Mouse (Mus musculus): ENCODE results near the gene Cope. TPM values are rescaled to one million over a fixed set of nuclear protein-coding genes. Genes with fewer than 3 reads are reported as not detected.

Gene Cope
- polyA plus RNA-seq, 2 experiments: 371 to 379 TPM

DNA sequence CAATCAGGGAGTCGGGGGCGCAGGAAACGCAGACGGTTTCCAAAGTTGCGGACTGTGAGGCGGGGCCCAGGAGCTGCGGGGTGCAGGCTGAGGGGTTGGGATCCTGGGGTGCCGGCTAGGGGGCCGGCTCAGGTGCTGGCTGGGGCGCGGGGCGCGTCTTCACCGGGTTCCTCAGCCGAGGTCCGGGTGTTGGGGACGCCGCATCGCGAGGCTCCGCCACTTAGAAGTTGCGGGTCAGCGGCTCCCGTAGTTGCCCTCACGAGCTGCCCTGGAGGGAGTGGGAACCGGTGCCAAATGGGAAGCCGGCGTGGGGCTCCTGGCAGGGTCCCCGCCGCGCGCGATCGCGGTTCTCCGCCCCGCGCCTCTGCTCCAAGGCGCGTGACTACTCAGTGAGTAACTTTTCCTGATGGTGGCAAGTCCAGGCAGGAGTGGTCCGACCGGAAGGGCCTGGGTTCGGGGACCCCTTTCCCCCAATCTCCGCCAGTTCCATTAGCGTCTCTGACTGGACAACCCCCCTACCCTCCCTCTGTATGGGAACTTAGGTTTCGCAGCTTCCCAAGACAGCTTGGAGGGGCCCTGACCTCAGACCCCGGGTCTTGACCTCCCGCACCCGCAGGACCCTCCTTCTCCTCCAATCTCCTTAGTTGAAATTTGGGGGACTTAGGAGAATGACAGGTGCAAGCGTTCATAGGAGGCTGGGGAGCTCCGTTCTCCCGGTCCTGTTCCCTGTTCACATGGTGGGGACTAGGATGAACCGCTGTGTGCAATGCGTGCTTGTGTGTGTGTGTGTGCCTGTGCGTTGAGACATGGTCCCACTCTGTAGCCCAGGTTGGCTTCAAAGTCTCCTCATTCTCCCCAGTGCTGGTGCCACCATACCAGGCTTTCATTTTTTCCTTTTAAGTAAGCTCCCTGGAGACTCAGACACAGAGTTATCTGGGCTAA, 18.9 kb upstream of the Cope start:
- peak overlapping the region; percentile 75 for H3K4me2 ChIP-seq (replicated peaks; ENCODE audit: low read depth, low read length, severe bottlenecking)
- H3K9me3 ChIP-seq (ENCODE audit: control insufficient read depth, low read length): no peaks in the 10 kb centered on the region
- peaks cover 30% of the 10 kb centered on the region for H3K36me3 ChIP-seq (ENCODE audit: control insufficient read depth, insufficient read depth, low read length)
- WGBS: 2% methylated on average over 46 of the region's 55 CpGs
- ATAC-seq (ENCODE audit: low FRiP score, low read depth) (peak; percentile 65), DNase-seq (ENCODE audit: low spot score) (no peak)
- H3K27ac ChIP-seq (replicated peaks; ENCODE audit: low read depth, low read length): peak overlapping the region; percentile 82
- H3K4me1 ChIP-seq (ENCODE audit: control insufficient read depth, insufficient read depth, low read length): peaks cover 4% of the 10 kb centered on the region
- no peak for TF ChIP-seq POLR2A (IDR thresholded peaks at IDR 0.05; ENCODE audit: borderline replicate concordance, extremely low read depth, insufficient read depth, insufficient read length)
- H3K4me3 ChIP-seq (replicated peaks; ENCODE audit: low read length): peak overlapping the region; percentile 85
- H3K9ac ChIP-seq (ENCODE audit: low read depth, low read length, severe bottlenecking): peak overlapping the region; percentile 94
- no peaks in the 10 kb centered on the region for H3K27me3 ChIP-seq (ENCODE audit: control insufficient read depth, insufficient read depth, low read length)

DNA sequence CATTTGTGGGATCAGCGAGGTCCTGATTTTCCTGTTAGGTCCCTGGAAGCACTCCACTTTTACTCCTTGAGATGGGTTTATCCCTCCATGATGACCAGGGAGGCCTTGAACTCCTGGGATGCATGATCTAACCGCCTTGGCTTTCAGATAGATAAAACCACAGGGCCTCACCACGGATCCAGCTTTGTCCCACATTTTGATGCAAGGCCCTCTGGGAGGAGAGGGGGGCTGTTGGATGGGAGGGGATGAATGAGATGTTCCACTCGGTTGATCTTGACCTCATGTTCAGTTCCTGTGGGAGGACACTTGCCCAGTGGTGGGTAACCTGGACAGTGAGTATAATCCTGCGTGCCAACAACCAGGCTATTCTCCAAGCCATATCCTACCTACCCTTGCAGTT, 17.9 kb upstream of the Cope start:
- 80% methylated on average over 5 of the region's 5 CpGs for WGBS
- no peaks in the 10 kb centered on the region for H3K27me3 ChIP-seq (ENCODE audit: control insufficient read depth, insufficient read depth, low read length)
- TF ChIP-seq POLR2A (IDR thresholded peaks at IDR 0.05; ENCODE audit: borderline replicate concordance, extremely low read depth, insufficient read depth, insufficient read length): no peak
- H3K9me3 ChIP-seq (ENCODE audit: control insufficient read depth, low read length): no peaks in the 10 kb centered on the region
- H3K27ac ChIP-seq (replicated peaks; ENCODE audit: low read depth, low read length): no peak overlapping the region
- no peak for DNase-seq (ENCODE audit: low spot score)
- H3K4me2 ChIP-seq (replicated peaks; ENCODE audit: low read depth, low read length, severe bottlenecking): 0 out of 2 replicates have a peak overlapping the region, but pooled peaks have one; percentile 21
- no peak overlapping the region for H3K9ac ChIP-seq (ENCODE audit: low read depth, low read length, severe bottlenecking)
- peaks cover 40% of the 10 kb centered on the region for H3K36me3 ChIP-seq (ENCODE audit: control insufficient read depth, insufficient read depth, low read length)
- H3K4me1 ChIP-seq (ENCODE audit: control insufficient read depth, insufficient read depth, low read length): peaks cover 4% of the 10 kb centered on the region
- no peak for ATAC-seq (ENCODE audit: low FRiP score, low read depth)
- no peak overlapping the region for H3K4me3 ChIP-seq (replicated peaks; ENCODE audit: low read length)

GRCm38 (mm10) chr8:70285304-70285703, 17.0 kb upstream of the Cope start:
- H3K4me1 ChIP-seq (ENCODE audit: control insufficient read depth, insufficient read depth, low read length): peaks cover 4% of the 10 kb centered on the region
- no peaks in the 10 kb centered on the region for H3K9me3 ChIP-seq (ENCODE audit: control insufficient read depth, low read length)
- peaks cover 48% of the 10 kb centered on the region for H3K36me3 ChIP-seq (ENCODE audit: control insufficient read depth, insufficient read depth, low read length)
- WGBS: 92% methylated on average over 15 of the region's 15 CpGs
- H3K9ac ChIP-seq (ENCODE audit: low read depth, low read length, severe bottlenecking): no peak overlapping the region
- H3K4me2 ChIP-seq (replicated peaks; ENCODE audit: low read depth, low read length, severe bottlenecking): no peak overlapping the region
- ATAC-seq (ENCODE audit: low FRiP score, low read depth) (no peak), DNase-seq (ENCODE audit: low spot score) (no peak)
- no peak overlapping the region for H3K27ac ChIP-seq (replicated peaks; ENCODE audit: low read depth, low read length)
- no peak for TF ChIP-seq POLR2A (IDR thresholded peaks at IDR 0.05; ENCODE audit: borderline replicate concordance, extremely low read depth, insufficient read depth, insufficient read length)
- H3K27me3 ChIP-seq (ENCODE audit: control insufficient read depth, insufficient read depth, low read length): no peaks in the 10 kb centered on the region
- no peak overlapping the region for H3K4me3 ChIP-seq (replicated peaks; ENCODE audit: low read length)

DNA sequence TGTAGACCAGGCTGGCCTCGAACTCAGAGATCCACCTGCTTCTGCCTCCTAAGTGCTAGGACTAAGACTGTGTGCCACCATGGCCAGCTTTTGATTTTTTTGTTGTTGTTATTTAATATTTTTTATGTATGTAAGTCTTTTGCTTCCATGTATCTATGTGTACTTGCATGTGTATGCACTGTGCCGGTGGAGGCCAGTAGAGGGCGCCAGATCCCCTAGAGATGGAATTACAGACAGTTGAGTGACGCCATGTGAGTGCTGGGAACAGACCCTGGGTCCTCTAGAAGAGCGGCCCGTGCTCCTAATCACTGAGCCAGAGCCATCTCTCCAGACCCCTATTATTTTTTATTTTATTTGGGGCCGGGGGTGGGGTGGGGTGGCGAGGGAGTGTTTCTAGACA, 15.6 kb upstream of the Cope start:
- H3K27ac ChIP-seq (replicated peaks; ENCODE audit: low read depth, low read length): no peak overlapping the region
- no peak for TF ChIP-seq POLR2A (IDR thresholded peaks at IDR 0.05; ENCODE audit: borderline replicate concordance, extremely low read depth, insufficient read depth, insufficient read length)
- H3K36me3 ChIP-seq (ENCODE audit: control insufficient read depth, insufficient read depth, low read length): peaks cover 62% of the 10 kb centered on the region
- DNase-seq (ENCODE audit: low spot score): no peak
- H3K9ac ChIP-seq (ENCODE audit: low read depth, low read length, severe bottlenecking): no peak overlapping the region
- H3K4me2 ChIP-seq (replicated peaks; ENCODE audit: low read depth, low read length, severe bottlenecking): no peak overlapping the region
- H3K9me3 ChIP-seq (ENCODE audit: control insufficient read depth, low read length): no peaks in the 10 kb centered on the region
- H3K27me3 ChIP-seq (ENCODE audit: control insufficient read depth, insufficient read depth, low read length): no peaks in the 10 kb centered on the region
- peaks cover 4% of the 10 kb centered on the region for H3K4me1 ChIP-seq (ENCODE audit: control insufficient read depth, insufficient read depth, low read length)
- no peak for ATAC-seq (ENCODE audit: low FRiP score, low read depth)
- H3K4me3 ChIP-seq (replicated peaks; ENCODE audit: low read length): no peak overlapping the region
- 87% methylated on average over 8 of the region's 8 CpGs for WGBS

DNA sequence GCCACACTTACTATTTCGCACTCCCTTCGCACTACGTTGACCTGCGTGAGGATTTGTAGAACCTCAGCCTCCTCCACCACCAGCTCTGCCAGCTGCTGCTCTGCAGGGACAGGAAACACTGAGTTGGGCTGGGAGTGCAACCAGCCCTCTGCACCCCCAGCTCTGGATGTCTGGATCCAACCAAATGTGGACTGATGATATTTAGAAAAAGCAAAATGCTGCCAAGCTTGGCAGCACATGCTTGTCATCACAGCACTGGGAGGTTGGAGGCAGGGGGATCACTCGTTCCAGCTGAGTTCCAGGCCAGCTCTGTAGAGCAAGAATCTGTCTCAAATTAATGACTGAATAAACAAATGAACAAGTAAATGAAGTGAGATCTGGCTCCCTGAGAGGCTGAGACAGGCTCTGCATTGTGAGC, 8.3 kb upstream of the Cope start:
- WGBS: 58% methylated on average over 5 of the region's 5 CpGs
- no peak overlapping the region for H3K4me3 ChIP-seq (replicated peaks; ENCODE audit: low read length)
- H3K9ac ChIP-seq (ENCODE audit: low read depth, low read length, severe bottlenecking): no peak overlapping the region
- H3K36me3 ChIP-seq (ENCODE audit: control insufficient read depth, insufficient read depth, low read length): peaks cover 92% of the 10 kb centered on the region
- no peaks in the 10 kb centered on the region for H3K9me3 ChIP-seq (ENCODE audit: control insufficient read depth, low read length)
- no peak overlapping the region for H3K4me2 ChIP-seq (replicated peaks; ENCODE audit: low read depth, low read length, severe bottlenecking)
- TF ChIP-seq POLR2A (IDR thresholded peaks at IDR 0.05; ENCODE audit: borderline replicate concordance, extremely low read depth, insufficient read depth, insufficient read length): no peak
- no peaks in the 10 kb centered on the region for H3K4me1 ChIP-seq (ENCODE audit: control insufficient read depth, insufficient read depth, low read length)
- DNase-seq (ENCODE audit: low spot score) (no peak), ATAC-seq (ENCODE audit: low FRiP score, low read depth) (no peak)
- H3K27ac ChIP-seq (replicated peaks; ENCODE audit: low read depth, low read length): no peak overlapping the region; the same call in 1 of the 2 replicates
- H3K27me3 ChIP-seq (ENCODE audit: control insufficient read depth, insufficient read depth, low read length): no peaks in the 10 kb centered on the region

Data from limb, embryonic 14.5 days (tissue).